Mouse (Mus musculus) adrenal gland, postnatal 25 days (tissue): ENCODE results near the gene Kdm4c. TPM values are rescaled to one million over a fixed set of nuclear protein-coding genes. Genes with fewer than 3 reads are reported as not detected.
"Not testable (repeated sequence)": the region's sequence is repeated elsewhere in the genome, so short reads cannot be mapped to it uniquely, and the experiment has no call there.

Source experiments
- DNase-seq: peaks from one replicate; pipeline ENCODE4 v3.0.0; 2021; ENCODE audit warnings: mixed read lengths
- long read RNA-seq: library from polyadenylated mRNA; stranded (forward); transcript quantifications from one replicate; pipeline ENCODE4 v2.0.0, GENCODE M21; 2021
- total RNA-seq: library from RNA; stranded (reverse); gene quantifications from 2 replicates; pipeline ENCODE4 v1.2.3, GENCODE M21; 2021

Kdm4c gene
- 21.7 and 23.9 TPM in 2 replicates for total RNA-seq
- long read RNA-seq, full-length matches to known transcripts, result 4 of 9 reads
- long read RNA-seq, partial matches to known transcripts, result 3 of 9 reads
- long read RNA-seq, other reads (novel, unspliced or antisense), result 2 of 9 reads

DNA sequence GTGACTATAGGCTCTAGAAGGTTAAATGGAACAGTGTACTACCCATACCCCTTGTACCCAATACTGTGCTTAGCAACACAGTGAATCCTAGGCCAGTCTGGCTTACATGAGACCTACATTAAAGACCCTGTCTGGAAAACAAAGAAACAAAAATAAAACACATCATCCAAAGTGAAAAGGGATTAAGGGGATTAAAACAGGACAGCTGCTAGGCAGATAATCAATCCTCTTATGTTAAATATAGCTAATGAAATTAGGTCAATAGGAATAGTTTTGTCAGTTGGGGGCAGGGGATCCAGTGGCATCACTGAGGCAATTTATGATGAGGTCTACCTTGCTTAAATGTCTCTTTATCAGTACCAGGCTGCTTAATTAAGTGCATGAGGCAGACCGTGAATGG is at the start of gene Kdm4c:
Gene Kdm4c, plus strand, starts transcription at position 322 of the 400 bp plus-strand sequence.
- DNase-seq, result no peak

DNA sequence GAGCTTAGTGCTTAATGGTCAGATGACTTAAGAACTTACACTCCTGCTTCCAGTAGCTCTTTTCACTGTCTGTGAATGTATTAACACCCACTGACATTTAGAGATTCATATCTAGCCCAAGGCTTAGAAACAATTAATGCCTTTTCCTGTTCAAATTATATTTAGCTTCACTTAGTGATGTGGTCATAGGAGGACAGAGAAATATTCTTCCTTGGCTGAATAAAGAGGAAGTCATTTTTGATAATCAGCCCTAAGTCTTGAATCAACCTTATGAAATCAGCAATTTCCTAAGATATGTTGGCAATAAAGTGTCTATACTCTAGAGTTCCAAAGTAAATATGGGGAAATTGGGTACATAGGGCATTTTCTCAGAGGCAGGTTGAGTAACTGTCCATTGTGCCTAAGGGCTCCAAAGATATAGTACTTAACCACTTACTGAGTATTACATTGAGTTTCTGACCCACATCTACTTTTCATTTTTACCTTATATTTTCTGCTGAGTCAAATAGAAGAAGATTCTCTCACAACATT is 41.0 kb upstream of the Kdm4c start:
- DNase-seq, result no peak

DNA sequence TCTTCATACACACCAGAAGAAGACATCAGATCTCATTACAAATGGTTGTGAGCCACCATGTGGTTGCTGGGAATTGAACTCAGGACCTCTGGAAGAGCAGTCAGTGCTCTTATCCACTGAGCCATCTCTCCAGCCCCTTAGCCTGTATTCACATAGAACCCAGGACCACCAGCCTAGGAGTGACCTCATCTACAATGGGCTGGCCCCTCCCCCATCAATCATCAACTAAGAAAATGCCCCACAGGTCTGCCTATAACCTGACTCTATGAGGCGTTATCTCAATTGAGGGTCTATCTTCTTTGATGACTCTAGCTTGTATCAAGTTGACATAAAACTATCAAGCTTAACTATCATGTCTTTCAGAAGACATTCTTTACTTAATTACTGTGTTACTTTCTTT is 20.5 kb upstream of the Kdm4c start:
- not testable (repeated sequence) for DNase-seq

DNA sequence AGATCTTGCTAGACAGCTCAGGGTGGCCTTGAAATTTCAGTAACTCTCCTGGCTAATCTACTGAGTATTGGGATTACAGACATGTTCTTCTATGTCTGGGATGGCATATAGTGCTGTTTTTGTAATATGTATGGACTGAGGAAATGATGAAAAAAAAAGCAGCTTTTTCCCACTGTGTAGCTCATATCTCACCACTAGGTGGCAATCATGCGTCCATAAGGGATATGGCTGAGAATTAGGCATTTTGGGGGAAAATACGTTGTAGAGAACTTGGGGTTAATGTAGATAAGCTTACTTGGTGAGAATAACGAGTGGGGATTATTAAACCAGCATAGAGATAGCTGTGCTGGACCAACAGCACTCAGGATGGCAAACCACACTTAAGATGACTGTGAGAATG is 19.9 kb upstream of the Kdm4c start:
- DNase-seq, result no peak

DNA sequence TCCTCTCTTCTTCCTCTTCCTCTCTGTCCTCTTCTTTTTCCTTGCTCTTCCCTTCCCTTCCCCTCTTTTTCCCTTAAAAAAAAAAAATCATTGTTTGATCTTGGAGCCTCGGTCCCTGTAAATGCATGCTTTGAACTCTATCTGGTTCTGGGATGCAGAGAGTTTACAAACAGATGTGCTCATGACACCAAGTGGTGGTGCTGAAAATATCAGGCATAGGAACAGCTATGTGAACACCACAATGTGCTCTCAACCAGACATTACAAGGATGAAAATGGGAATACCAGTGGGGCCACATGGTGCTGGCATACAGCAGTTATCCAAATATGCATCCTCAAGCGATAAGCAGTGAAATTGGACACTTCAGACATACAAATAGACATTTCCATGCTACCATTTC is 18.1 kb upstream of the Kdm4c start:
- no peak for DNase-seq

DNA sequence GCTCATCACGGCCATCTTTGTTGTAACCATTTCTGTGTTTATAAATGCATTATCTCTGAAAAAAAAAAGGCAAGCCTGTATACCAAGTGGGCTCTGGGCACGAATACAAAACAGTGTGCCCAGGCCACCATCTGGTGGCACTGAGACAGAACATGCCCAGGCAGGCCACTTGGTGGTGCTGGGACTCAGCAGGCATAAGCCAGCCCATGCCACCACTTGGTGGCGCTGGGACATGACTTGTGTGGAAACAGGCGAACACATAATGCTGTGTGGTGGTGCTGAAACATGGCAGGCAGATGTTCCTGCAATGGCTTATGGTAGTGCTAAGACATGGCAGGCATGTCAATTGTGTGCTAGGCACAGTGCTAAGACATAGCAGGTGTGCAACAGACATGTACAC is 11.3 kb upstream of the Kdm4c start:
- DNase-seq, result peak; percentile 16

DNA sequence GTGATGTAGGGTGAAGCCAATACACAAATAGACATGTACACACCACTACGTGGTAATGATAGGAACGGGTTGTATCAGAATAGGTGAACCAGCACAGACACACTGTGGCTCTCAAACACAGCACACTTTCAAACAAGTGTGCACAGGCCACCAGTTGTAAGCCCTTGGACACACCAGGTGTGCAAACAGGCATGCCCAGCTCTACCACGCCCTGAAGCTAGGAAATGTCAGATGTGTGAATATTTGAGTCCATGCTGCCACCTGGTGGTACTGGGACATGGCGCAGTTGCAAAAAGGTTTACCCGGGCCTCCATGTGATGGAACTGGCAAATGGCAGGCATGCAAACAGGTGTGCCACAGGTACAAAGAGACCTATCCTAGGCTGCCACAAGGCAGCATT is 10.9 kb upstream of the Kdm4c start:
- DNase-seq, result peak; percentile 32

DNA sequence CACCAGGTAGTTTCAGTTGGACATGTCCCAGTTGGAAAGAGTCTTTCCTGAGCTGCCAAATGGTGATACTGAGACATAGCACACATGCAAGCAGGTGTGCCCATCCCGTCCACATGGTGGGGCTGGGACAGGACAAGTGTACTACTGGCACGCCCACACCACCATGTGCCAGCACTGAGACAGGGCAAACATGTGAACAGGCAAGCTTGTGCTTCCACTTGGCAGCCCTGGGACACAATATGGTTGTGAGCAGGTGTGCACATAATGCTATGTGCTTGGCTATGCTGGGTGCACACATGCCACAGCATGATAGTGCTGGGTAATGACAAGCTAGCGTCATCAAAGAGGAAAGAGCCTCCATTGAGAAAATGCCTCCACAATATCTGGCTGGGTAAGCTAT is 8.8 kb upstream of the Kdm4c start:
- DNase-seq, result no peak

DNA sequence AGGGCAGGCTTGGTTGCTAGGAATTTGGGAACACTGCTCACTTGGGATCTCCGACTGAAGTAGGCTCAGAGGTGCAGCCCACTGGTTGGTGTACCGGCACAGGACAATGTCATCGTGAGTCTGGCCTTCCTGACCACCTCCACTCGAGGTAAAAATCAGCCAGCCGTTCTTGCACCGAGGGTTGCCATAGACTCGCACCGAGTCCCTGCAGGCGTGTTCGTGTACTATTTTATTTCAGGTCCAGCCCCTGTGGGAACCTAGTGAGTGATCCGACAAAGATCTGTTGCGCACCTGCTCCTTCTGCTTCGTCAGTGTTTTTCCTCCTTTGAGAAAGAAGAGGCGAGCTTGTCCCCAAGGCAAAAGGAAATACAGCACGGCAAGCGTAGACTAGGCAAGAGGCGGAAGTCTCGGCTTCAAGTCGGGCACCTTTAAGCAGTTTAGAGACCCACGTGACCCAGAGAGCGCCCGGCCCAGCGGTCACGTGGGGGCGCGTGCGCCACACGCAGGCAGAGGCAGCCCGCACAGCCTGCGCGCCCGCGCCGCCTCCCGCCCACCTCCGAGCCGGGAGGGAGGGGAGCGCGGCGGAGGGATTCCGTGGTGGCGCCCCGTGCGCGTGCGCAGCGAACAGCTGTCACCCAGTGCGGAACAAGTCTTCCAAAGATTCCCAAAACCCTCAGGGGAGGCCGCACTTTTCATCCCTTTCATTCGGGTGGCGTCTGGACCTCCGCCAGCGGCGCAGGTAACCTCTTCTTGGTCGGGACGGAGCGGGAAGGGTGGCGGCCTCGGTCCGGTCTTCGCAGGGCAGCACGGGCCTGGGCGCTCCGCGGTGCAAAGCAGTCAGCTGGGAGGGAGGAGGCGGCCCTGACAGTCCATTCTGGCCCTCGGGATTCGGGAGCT is 9.3 kb downstream of the Kdm4c start:
- DNase-seq, result peak; percentile 98

DNA sequence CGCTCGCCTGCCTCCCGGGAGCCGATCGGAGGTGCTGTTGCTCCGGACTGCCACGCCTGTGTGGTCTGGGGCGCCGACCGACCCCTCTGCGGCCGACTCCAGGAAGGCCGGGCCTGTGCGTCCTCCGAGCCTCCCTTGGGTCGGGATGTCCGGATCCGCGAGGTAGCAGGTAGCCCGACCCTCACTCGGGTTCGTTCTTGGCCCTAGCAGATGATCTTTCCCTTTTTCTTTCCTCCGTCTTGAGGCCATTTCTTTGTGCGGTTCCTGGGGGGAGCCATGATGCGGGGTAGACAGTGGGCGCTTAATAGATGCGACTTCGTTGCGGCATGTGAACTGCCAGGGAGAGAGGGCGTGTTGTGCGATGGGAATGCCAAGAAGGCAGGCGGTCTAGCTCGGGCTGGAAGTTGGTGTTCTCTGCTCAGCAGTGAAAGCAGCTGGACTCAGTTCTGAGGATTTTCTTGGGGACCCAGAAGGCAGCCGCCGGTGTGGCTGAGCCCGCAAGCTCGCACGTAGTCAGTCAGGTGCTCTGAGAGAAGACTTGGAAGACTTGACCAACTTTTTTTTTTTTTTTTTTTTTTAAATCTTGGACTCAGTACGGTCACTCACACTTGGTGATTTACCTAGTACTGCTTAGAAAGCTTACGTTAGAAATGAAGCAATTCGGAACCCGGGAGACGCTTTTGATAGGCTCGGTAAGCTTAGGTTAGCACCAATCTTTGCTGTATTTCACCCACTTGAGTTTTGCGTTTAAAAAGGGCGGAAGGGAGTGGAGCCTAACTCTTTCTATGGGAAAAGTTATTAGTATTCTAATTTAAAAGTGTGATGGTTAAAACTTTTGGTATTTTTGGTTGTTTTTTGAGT is 10.2 kb downstream of the Kdm4c start:
- DNase-seq, result peak; percentile 38

DNA sequence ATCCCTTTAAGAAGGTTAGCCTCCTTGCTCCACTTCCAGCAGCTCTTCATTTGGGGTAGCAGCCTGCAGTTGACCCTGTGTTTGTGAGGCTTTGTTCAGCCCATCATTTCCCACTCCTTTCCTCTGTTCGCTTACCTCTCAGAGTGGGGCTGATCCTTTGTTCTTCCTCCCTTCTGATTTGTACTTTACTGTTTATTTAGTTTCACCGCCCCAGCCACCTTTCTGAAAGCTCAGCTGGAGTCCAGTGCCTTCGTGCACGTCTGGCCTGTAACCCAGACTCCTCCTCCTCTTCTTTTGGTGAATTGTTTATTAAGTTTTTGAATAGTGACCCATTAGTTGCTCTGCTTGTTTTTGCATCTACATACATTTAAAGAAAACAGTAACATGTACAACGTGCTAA is 15.6 kb downstream of the Kdm4c start:
- DNase-seq, result no peak

DNA sequence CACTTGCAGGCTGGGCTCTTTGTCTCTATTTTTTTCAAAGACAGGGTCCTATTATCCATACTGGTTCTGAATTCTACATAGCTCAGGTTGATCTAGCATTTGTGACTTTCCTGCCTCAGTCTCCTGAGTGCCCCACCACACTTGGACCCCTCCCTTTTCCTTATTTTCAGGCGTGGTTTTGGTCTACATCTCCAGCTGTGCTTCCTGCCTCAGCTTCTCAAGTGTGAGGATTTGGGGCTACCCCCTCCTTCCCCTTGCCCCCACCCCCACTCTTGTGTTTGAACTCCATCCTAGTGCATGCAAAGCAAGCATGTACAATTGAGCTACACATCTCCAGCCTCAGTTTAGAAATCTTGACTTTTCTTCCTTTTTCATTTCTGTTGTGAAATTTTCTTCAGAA is 16.2 kb downstream of the Kdm4c start:
- DNase-seq, result no peak

DNA sequence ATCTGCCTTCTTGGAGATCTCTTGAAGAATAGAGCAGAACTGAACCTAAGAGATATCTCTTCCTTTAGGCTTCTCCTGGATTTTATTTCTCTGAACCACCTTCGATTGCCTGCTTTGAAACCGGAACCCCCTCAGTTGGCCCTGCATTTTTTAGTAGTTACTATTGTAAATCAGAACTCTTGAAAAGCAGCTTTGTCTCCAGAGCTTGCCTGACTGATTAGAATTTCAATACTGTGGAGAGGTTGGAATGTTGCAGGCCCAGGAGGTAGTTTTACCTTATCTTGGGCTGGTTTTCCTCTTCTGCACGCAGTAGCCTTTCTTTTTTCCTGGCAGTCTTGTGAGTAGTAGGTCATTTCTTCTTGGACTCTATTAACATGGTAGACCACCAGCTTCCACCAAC is 17.0 kb downstream of the Kdm4c start:
- DNase-seq, result no peak

DNA sequence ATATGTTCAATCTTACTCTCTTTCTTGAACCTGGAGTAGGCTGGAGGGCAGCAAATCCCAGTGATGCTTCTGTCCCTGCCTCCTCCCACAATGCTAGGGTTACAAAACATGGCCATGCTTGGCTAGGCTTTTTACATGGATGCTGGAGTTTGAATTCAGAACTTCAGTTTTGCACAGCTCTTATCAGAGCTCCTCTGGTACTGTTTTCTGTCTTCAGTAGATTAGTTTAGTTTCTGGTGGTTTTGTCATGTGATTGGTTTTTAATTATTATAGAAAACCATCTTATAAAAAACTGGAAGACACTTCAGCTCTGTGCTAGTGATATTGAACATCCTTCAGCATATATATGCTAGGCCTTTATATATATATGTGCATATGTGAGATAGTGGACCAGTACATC is 19.6 kb downstream of the Kdm4c start:
- no peak for DNase-seq

DNA sequence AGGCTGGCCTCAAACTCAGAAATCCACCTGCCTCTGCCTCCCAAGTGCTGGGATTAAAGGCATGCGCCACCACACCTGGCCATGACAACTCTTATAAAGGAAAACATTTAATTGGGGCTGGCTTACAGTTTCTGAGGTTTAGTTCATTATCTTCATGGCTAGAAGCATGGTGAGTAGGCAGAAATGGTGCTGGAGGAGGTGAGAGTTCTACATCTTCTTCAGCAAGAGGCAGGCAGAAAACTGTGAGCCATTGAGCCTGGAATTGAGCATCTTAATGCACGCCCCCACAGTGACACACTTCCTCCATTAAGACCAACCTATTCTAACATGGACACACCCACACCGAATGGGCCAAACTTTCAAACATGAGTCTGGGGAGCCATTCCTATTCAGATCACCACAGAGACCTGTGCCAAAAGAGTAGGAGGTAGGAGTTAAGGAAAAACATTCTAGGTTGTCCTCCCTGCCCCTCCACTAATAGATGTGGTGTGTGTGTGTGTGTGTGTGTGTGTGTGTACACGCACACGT is 22.2 kb downstream of the Kdm4c start:
- no peak for DNase-seq

DNA sequence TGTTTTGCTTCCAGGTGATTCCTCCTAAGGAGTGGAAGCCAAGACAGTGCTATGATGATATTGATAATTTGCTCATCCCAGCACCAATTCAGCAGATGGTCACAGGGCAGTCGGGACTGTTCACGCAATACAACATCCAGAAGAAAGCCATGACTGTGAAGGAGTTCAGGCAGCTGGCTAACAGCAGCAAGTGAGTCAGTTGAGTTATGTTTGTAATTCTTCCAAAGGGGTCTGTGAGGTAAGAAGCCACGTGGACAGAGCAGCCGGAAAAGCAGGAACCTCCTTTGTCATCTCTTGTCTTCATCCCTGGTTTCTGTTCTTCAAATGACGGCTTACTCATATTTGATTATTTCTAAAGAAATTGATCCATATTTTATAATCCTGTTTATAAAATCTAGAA is 28.9 kb downstream of the Kdm4c start:
- DNase-seq, result no peak

DNA sequence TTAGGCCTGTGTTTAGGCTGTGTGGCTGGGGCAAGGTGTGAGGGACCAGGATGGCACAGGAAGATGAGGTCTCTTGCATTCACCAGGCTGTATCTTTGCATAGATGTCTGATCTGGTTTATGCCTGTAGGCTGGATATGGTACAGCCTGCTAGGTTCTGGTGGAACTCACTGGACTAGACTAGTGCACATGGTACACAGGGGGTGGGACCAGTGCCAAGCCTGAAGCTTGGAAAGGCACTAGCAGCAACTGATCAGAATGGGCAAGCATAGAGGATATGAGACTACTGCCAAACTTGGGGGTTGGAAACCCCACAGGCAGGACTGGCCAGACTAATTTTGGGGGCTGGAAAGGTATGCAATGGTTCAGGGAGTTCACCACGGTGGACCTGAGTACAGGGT is 35.2 kb downstream of the Kdm4c start:
- no peak for DNase-seq

DNA sequence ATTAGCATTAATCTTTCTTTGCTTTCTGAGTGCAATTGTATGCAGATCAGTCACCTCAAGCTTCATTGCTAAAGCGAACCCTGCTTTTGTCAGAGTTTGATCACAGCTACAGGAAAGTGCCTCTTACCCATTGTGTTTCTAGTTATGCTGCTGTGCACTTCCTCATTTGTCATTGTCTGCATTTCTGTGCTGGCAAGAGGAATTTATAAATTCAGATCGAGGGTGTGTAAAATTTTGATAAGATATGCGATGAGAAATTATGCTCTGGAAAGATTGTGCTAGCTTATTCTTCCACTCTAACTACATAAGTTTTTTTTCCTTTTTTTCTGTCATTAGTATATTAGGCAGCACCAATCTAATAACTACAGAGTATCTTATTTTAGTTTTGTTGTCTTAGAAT is 37.9 kb downstream of the Kdm4c start:
- DNase-seq, result no peak

DNA sequence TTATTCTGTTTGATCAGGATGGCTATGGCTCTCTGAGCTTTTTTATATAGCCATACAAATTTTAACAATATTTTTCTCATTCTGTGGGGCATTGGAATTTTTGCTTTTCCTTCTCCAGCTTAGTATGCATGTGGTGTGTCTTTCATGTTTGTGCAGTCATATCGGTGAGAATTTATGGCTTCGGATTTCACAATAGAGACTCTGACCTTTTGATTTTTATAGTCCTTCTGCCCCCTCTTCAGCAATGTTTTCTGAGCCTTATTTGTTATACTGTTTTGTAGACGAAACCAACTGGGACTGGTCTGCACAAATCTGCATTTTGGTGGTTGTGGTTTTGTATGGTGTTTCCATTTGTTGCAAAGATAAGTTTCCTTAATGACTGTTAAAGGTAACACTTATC is 45.6 kb downstream of the Kdm4c start:
- DNase-seq, result no peak

DNA sequence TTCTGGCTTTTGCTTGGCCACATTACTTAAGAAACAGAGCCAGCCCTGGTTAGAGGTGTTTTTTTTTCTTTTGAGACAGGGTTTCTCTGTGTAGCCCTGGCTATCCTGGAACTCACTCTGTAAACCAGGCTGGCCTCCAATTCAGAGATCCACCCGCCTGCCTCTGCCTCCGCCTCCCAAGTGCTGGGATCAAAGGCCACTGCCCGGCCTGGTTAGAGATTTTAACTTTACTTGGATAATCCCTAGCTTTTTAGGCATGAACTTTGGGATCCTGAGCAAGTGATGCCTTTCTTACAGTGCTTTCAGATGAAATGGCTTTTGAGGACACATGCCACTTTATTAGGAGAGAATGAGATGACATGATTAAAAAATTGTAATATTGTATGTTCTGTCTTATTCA is 52.4 kb downstream of the Kdm4c start:
- DNase-seq, result no peak

DNA sequence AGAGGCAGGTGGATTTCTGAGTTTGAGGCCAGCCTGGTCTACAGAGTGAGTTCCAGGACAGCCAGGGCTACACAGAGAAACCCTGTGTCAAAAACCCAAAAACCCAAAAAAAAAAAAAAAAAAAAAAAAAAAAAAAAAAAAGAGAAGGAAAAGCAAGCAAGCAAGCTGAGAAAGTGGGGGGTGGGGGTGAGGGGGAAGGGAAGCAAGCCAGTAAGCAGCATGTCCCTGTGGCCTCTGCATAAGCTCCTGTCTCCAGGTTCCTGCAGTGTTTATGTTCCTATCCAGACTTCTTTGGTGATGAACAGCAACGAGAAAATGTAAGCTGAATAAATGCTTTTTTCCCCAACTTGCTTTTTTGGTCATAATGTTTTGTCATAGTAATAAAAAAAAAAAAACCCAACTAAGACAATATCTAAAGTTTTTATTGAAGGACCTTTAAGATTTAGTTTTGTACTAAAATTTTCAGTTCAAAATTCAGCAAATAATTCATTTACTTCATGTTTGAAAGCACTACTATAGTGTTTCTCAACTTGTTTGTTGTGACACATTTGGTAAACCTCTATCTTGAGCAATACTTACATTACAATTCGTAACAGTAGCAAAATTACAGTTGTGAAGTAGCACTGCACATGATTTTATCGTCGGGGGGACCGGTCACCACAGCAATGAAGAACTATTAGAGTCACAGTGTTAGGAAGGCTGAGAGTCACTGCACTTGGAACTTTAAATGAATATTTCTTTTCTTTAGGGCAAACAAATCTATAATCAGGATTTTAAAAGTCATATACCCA is 63.2 kb downstream of the Kdm4c start:
- DNase-seq, result no peak

DNA sequence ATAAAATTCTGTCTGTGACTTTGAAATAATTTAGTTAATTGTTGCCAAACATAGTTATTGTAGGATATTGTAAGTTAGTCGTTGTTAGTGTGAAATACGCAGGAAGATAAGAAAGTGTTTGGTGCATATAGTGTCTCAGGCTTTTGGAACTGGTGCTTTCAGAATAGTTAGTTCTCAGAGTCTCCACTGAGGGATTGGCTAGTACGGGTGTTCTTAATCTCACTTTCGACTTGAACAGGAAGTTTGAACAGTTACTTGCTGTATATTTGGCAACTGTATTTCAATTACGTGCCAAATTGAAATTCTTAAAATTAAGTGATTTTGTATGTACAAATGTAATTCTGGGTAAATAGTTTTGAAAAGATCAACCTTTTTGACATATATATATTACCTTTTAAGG is 68.8 kb downstream of the Kdm4c start:
- DNase-seq, result no peak
